Mouse (Mus musculus) Patski (cell line): ENCODE measurements at regions not wholly inside any gene's neighbourhood (a gene's known extent, or its start where the extent isn't known, plus 50 kb on each side); places are given as distances from the start of the nearest gene placed in this dataset.
"Not testable (repeated sequence)": the region's sequence is repeated elsewhere in the genome, so short reads cannot be mapped to it uniquely, and the experiment has no call there.

Source experiments
- ATAC-seq: fragments of 100-300 bp; one replicate; pipeline ENCODE4 v1.8.0; 2021
- CTCF ChIA-PET: fragments of 350-600 bp; sonication (Branson Sonifier 250); formaldehyde crosslinking; loops from one replicate; lab custom pipeline; 2022; ENCODE audit warnings: inconsistent platforms; lab: Charles Lee
- POLR2A ChIA-PET: fragments of 350-600 bp; sonication (Branson Sonifier 250); formaldehyde crosslinking; loops from one replicate; lab custom pipeline; 2022; ENCODE audit warnings: antibody characterized with exemption, inconsistent platforms; lab: Charles Lee
- DNase-seq: peaks from one replicate; pipeline ENCODE4 v3.0.0-alpha.2; 2011; ENCODE audit warnings: low read depth, low spot score
- H3K27me3 ChIP-seq: fragments of 371-371 bp; one replicate; pipeline ENCODE4 v1.5.1; 2021
- CTCF ChIP-seq: fragments of 100-300 bp; IDR thresholded peaks from one replicate; pipeline ENCODE4 v1.5.1; 2021
- in situ Hi-C: fragments of 300-500 bp; cut with MboI; formaldehyde crosslinking; loops from 3 replicates; pipeline ENCODE4 v1.11.1; 2018; ENCODE audit warnings: low pct_unique_long_range_greater_than_20kb, mixed read lengths

GRCm38 (mm10) chr17:3006662-3007061 is 108.1 kb upstream of the Scaf8 start:
- no peak for DNase-seq
- no peak for TF ChIP-seq CTCF
- in situ Hi-C loops, result no loop called here
- ChIA-PET POLR2A (no interaction called here), CTCF (no interaction called here)
- H3K27me3 ChIP-seq, result no peaks in the 10 kb centered on the region
- ATAC-seq, result peak; percentile 4

GRCm38 (mm10) chr17:3007234-3007633 is 107.5 kb upstream of the Scaf8 start:
- ATAC-seq (no peak), DNase-seq (no peak)
- in situ Hi-C loops, result no loop called here
- TF ChIP-seq CTCF, result no peak
- CTCF ChIA-PET, result no interaction called here
- POLR2A ChIA-PET, result no interaction called here
- no peaks in the 10 kb centered on the region for H3K27me3 ChIP-seq

- no peak for TF ChIP-seq CTCF
- in situ Hi-C loops, result no loop called here
- no peak for ATAC-seq
- H3K27me3 ChIP-seq, result no peaks in the 10 kb centered on the region
- POLR2A ChIA-PET, result no interaction called here
- CTCF ChIA-PET, result no interaction called here
- DNase-seq, result no peak
These were observed 104.8 kb upstream of the Scaf8 start for GRCm38 (mm10) chr17:3009939-3010338.

- DNase-seq, result no peak
- ChIA-PET POLR2A (no interaction called here), CTCF (no interaction called here)
- H3K27me3 ChIP-seq, result no peaks in the 10 kb centered on the region
- no peak for ATAC-seq
- TF ChIP-seq CTCF, result no peak
- in situ Hi-C loops, result no loop called here
These were observed 102.7 kb upstream of the Scaf8 start for GRCm38 (mm10) chr17:3012045-3012444.

- DNase-seq (no peak), ATAC-seq (no peak)
- ChIA-PET CTCF (no interaction called here), POLR2A (no interaction called here)
- in situ Hi-C loops, result no loop called here
- TF ChIP-seq CTCF, result no peak
- no peaks in the 10 kb centered on the region for H3K27me3 ChIP-seq
These were observed 95.0 kb upstream of the Scaf8 start for GRCm38 (mm10) chr17:3019631-3020391.

- CTCF ChIA-PET, result no interaction called here
- POLR2A ChIA-PET, result no interaction called here
These were observed 94.4 kb upstream of the Scaf8 start for GRCm38 (mm10) chr17:3020406-3020805.

GRCm38 (mm10) chr17:3022245-3022935 is 92.4 kb upstream of the Scaf8 start:
- in situ Hi-C loops, result no loop called here
- ChIA-PET POLR2A (no interaction called here), CTCF (no interaction called here)
- DNase-seq (no peak), ATAC-seq (no peak)
- TF ChIP-seq CTCF, result no peak
- H3K27me3 ChIP-seq, result no peaks in the 10 kb centered on the region

More at GRCm38 (mm10) chr17:3020406-3020805, 94.4 kb upstream of the Scaf8 start:
- TF ChIP-seq CTCF, result no peak
- DNase-seq (no peak), ATAC-seq (no peak)
- in situ Hi-C loops, result no loop called here
- H3K27me3 ChIP-seq, result no peaks in the 10 kb centered on the region

- POLR2A ChIA-PET, DNase-seq, CTCF ChIA-PET, H3K27me3 ChIP-seq, ATAC-seq, in situ Hi-C loops: not testable (repeated sequence)
These were observed 91.9 kb upstream of the Scaf8 start for GRCm38 (mm10) chr17:3022936-3023247.

- TF ChIP-seq CTCF, result no peak
- DNase-seq (no peak), ATAC-seq (no peak)
- in situ Hi-C loops, result no loop called here
- CTCF ChIA-PET, result no interaction called here
- H3K27me3 ChIP-seq, result no peaks in the 10 kb centered on the region
- POLR2A ChIA-PET, result no interaction called here
These were observed 91.3 kb upstream of the Scaf8 start for GRCm38 (mm10) chr17:3023426-3023825.

- ATAC-seq, POLR2A ChIA-PET, DNase-seq, H3K27me3 ChIP-seq, CTCF ChIA-PET, in situ Hi-C loops: not testable (repeated sequence)
These were observed 87.9 kb upstream of the Scaf8 start for GRCm38 (mm10) chr17:3026859-3027258.

- CTCF ChIA-PET, result no interaction called here
- POLR2A ChIA-PET, result no interaction called here
- in situ Hi-C loops, result no loop called here
- H3K27me3 ChIP-seq, result no peaks in the 10 kb centered on the region
- DNase-seq (no peak), ATAC-seq (no peak)
- no peak for TF ChIP-seq CTCF
These were observed 87.4 kb upstream of the Scaf8 start for GRCm38 (mm10) chr17:3027376-3027775.

GRCm38 (mm10) chr17:3029750-3030149 is 85.0 kb upstream of the Scaf8 start:
- CTCF ChIA-PET, DNase-seq, H3K27me3 ChIP-seq, POLR2A ChIA-PET, in situ Hi-C loops: not testable (repeated sequence)
- peak; percentile 64 for ATAC-seq
